Mouse (Mus musculus) embryo, embryonic 9.5 days (tissue): Measurements from ENCODE around the gene Met.
A peak's percentile ranks its signal among the peaks of the same experiment; 100 is the strongest.

Experiments
- DNase-seq: peaks from one replicate; pipeline ENCODE4 v3.0.0-alpha.2; 2017; ENCODE audit errors: extremely low spot score

Met gene

DNA sequence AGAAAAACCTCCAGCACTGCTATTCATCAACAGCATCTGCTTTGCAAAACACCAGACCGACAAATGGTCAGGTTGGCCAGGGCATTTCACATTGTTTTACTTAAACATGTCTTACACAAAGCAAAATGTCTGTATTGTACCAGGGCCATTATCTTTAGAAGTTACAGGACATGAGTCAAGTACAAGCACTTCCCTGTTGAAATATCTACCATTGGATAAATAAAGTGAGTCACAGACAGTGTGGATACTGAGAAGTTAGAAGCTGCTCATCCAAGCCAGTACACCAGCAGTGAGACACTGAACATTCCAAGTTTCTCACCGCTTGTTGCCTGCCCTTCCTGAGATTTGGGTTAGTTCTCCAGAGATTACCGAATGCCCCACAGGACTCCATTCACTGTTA, 86.0 kb downstream of the Met start:
- no peak for DNase-seq

DNA sequence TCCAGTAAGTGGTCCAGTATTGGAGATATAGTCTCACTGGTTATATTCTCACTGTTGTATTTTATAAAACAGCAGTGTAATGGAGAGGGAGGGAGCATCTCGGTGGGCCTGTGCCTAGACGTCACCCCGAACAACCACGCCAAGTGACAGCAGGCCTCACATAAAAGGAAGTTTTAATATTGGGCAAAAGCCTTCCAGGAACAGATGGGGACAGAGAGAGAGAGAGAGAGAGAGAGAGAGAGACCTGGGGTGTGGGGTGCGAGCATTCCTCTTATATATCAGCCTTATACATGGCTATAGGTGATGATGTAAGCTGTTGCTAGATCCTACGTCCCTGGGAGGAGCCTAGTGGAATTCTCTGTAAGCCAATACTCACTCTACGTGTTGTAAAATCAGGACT, 90.7 kb downstream of the Met start:
- no peak for DNase-seq

DNA sequence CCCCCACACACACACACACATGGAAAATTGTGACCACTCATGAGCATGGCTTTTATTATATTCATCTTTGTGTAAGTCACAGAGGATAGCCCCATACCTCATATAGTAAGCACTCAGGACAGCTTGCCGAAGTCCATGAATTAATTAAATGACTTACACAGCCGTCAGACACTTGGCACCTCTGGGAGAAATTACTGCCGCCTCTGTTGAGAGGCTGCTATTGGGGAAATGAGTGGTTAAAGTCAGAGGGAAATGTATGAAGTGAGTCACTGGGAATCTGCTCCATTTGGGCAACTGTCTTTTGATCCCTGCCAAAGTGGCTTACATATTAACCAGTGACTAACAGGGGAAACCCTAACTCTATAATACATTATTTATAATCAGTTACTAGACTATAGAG, 91.2 kb downstream of the Met start:
- DNase-seq, result no peak

DNA sequence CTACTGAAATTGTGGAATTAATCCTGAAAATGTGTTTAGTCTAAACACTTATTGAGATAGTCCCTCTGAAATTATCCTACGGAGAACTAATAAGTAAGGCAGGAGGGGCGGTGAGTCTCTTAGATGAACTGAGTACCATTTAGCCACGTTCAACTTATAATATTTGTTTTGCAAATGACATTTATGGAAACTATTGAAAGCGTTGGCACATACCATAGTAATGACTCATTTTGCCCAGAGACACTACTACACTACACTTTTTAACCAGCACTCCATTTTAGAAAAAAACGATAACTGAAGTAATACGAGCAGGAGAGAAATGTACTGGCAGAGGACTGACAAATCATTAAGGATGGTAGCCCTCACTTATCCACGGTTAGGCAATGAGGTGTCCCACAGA, 92.1 kb downstream of the Met start:
- no peak for DNase-seq

DNA sequence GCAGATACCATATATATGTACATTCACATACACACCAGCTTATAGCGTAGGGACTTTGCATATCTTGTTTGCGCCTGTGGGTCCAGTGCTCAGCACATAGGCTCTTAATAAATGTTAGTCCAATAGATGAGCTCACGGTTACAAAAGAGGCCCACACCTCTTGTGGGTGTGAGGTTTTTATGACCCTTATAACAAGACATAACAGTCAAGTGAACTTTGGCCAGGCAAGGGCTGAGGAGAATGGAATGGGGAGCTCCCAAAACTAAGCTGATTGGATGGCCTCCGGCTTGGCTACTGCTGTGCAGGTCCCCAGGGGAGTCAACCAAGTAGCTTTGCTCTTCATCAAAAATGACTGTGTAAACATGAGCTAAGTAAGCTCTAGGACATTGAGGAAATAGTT, 96.1 kb downstream of the Met start:
- no peak for DNase-seq

DNA sequence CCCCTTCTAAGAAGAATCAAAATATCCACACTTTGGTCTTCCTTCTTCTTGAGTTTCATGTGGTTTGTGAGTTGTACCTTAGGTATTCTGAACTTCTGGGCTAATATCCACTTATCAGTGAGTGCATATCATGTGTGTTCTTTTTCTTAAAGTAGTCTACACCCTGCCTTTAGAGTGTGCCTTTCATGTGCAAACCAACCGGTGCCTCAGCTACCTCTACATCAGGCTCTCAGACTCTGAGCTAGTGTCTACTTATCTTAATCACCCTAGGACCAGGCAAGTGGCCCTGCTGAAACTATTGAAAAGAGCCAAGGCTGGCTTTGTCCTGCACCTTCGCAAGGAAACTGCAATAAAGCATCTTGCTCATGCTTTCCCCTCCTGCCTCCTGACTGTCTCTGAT, 97.7 kb downstream of the Met start:
- DNase-seq, result no peak

DNA sequence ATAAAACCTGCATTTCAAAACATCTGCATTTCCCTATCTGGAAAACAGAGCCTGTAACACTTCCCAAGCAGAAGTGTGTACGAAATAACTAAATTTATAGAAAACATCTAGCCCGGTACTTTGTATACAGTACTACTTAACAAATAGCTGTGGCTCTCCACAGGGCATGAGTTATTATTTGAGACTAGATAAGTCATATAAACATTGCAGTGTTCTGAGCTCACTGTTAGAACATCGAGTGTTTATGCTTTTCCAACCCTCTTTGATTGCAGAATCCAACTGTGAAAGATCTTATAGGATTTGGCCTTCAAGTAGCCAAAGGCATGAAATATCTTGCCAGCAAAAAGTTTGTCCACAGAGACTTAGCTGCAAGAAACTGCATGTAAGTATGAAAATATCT, 98.3 kb downstream of the Met start:
- DNase-seq, result no peak

DNA sequence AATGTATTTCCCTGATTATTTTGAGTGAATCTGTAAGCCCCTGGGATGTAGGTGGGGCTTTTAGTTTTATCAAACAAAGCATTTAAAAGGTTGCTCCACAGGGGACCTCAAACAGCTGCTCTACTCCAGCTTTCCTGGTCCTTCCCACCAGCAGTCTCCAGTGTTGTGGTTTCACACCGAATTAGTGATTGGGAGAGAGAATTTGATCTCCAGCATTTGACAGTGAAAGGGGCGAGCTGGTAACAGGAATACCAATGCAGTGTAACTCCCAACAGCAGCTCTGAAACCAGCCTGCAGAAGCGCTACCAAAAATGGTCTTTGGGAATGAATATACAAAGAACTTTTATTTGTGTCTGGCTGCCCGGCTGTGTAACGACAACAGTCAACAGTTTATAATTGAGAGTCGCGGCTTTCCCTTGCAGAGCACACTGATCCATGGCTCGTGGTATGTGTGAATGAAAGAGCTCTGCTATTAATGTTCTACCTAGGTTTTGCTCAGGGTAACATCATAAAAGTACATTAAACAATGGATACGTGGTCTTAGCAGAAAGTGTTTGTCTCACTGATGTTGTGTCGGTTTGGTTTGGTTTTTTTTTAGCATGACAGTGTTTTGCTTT, 99.0 kb downstream of the Met start:
- peak; percentile 20 for DNase-seq

DNA sequence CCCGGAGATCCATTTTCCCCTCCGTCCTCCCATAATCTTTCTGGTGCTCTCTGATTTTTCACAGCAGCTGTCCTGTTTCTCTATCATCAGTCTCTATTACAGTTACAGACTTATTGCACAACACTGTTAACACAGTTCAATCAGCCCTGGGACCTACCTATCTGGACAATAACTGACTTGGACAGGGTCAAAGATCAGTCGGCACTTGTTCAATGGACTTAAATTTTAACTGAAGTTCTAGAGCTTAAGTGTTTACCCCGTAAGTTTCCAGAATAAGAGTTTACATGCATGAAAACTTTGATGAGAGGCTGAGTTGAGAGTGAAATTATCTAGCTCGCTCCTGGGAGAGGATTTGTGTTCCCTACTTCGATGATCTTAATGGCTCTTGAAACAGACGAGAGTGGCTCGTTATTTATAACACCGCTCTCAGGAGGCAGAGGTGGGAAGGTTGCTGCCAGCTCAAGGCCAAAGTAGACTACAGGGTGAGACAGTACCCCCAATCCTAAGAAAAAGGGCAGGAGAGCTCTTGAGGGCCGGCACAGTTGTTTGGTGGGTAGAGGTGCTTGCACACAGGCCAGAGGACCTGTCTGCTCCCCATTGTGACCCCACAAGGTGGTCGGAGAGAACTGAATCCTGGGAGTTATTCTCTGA, 105.2 kb downstream of the Met start:
- no peak for DNase-seq

DNA sequence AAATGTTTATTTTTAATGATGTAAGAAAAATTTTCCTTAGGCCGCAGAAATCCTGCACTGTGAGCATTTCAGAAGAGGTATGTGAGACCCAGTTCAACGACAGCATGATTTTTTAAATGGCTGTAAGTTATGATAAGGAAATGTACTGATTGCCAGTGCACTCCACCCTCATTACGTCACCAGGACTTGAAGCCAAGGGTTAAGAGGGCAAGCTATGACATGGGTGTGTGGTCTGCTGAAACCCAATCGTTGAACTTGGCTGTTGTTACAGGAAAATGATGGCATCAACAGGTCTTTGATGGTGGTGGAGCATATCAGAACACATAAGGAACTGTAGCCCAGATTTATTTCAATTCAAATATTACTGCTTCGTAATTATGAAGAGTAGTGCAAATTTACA, 109.6 kb downstream of the Met start:
- DNase-seq, result no peak

DNA sequence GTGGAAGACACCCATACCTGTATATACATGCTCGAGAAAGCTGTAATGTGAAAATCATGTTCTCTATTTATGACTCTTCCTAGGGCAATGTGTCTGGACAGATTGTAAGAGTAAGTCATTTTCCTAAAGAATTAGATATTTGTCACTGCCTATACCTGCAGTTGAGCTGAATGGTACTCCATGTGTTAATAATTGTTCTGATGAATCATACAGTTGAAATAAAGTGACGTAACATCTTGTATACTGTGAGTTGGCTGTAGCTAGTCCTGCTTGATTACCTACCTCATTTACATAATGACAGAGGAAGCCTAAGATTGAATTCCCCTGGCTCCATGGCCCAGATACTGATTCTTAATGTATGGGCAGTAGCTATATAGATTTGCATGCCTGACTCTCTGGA, 110.1 kb downstream of the Met start:
- DNase-seq, result no peak

DNA sequence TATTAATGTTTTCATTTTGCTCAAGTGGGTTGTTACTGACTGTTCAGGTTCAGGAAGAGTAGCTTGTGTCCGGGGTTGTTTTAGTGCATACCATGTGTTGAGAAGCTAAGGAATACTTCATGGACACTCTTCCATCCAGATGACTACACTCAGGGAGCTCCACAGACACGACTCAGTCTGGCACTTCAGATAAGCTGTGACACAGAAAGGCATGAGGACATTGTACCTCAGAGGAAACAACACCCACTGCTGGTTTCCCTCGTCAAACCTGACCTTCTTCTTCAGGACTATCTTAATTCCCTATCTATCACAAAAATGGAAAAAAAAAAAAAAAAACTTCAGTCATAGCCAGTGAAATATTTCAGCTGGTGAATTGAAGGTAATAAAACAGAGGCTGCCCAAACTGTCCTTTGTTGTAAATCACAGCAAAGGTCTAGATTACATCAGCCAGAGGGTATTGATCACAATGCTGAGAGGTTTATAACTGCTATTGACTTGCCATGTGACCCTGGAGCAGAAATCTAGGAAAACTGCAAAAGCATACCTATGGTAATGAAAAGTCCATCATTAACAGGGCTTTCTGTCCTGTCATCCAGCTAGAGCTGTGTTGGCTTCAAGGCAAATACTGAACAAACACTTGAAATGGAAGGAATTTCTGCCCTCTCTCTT, 114.6 kb downstream of the Met start:
- no peak for DNase-seq

DNA sequence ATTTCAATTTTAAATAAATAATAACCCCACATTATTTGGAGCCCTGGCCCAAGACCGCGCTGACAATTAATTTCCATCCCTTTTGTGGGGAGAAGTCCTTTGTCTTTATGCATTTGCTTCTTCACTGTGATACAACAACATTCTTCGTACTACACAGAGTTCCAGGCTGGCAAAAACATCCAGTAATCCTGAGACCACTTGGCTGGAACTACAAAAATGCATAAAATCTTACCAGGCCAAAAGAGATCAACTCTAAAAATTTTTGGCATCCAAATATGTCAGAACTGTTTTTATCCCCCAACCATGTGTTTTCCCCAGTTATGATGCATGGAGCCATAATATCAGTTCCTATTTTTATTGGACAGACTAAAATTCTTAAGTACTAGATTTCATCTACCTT, 116.7 kb downstream of the Met start:
- DNase-seq, result no peak

DNA sequence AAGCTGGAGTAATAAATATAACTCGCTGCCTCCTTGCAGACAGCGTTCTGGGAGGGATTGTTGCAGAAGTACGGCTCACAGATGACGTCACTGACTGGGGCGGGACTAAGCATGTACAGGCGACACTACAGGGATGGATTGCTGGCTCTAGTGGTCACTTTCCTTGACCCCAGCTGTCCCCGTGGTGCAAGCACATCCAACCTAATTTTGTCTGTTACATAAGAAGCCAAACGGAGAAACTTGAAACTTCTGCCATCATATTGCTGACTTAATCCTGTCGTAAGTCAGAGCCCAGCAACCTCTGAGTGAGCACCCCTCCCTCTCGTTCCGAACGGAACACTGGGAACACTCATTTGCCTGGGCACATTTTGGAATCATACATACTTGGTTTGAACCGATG, 120.4 kb downstream of the Met start:
- DNase-seq, result peak; percentile 72

DNA sequence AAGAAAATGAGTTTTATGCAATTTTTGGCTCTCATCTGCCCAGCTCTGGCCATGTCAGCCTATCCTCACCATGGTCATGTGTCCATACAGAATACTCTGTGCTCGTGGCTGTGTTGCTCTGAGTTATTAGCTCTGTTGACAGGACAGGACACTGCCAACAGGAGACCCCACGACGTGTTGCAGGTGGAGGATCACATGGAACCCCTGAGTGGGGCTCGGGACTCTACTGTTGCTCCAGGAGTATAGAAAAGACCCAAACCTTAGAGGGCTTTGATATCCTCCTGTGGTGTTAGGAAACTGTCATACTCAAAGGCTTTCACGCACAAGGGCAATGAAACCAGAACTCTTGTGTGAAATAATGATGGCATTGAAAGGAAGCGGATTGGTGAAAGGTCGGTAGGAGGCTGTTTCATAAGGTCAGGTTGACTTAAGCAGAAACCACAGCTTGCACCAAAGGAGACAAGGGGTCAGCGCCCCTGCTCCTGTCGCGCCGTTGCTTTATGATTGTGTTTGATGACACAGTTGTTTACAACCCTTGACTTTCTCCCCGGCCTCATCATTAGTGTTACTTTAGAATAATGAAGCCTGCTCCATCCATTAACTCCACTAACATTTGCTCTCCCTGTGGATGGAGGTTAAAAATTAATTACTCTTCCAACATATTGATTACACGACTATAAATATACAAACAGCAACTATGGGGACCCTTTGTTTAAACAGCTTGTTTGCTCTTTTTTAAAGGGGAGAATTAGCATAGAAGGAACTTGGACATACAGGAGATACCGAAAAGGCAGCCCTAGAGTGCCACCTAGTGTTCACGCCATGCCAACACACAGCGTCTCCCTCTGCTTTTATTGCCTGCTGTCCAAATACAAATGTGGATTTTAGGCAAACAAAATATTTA, 125.7 kb downstream of the Met start:
- peak; percentile 77 for DNase-seq

DNA sequence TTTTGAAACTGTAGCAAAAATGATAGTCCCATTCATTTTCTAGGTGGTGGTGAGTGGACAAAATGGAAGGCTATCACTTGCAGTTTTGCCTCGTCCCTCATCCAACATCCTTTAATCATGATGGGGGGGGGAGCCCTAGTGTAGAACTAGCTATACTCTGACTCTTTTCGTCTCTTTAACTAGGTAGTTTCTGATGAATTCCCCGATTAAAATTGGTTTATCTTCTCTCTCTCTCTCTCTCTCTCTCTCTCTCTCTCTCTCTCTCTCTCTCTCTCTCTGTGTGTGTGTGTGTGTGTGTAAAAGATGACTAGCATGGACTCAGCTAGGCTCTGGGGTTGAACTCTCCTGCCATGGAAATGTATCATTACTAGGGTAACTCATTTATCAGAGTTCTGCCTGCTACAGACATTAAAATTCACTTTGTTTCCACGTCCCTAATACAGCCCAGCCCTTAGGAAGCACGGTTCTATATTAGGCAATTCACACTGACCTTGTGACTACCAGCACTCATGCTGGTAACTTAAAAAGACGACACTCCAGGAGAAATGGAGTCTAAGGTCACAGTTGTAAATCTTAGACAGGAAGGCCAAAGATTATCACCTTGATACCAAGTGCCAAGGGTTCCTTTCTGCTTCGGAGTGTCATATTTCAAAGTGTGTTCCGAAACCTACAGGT, 126.5 kb downstream of the Met start:
- DNase-seq, result no peak

DNA sequence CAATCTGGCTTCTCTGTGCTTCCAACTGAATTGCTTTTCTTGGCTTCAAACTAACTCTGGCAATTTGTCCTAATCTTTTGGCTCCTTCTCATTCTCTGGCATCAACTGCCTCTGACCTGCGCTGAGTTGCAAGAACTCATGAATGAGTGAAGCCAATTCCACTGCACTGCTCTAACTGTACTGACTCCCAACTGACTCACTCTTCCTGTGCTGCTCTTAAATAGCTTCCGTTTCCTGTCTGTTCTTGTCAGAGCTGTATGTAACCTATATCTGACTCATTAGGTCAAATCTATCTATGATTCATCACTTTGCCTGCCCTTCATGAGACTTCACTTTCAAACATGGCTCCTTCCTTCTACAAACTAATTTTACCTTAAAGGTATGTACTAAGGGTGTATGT, 130.4 kb downstream of the Met start:
- DNase-seq, result no peak

DNA sequence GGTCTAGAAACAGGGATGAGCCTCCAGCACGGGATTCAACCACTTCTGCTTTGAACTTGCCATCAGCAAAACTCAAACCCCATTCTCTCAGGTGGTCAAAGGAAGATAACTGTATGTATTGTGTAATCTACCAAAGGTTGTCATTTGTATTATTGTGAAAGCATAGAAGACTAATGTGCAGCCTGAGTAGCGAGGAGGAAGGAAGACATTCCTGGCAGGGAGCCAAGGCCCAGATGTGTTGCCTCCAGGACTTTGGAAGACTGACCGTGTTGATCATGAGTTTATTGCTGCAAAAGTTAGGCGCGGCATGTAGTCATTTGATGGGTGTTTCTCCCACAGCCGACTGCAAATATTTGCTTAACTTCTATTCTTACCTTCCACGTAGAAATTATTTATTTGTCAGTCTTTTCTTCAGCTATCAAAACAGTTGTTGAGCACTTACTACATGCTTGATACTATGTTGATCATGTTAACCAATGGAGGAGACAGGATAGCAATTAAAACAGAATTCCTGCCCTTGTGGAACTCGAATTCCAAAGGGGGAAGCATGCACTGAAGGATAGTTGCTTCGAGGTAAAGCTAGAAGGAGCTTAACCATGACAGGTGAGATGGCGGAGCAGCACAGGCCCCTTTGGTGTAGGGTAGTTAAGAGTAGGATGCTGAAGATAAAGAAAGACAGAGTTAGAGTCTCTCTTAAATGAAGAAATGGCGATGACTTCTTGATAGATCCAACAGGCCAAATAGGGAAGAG, 132.3 kb downstream of the Met start:
- DNase-seq, result no peak

DNA sequence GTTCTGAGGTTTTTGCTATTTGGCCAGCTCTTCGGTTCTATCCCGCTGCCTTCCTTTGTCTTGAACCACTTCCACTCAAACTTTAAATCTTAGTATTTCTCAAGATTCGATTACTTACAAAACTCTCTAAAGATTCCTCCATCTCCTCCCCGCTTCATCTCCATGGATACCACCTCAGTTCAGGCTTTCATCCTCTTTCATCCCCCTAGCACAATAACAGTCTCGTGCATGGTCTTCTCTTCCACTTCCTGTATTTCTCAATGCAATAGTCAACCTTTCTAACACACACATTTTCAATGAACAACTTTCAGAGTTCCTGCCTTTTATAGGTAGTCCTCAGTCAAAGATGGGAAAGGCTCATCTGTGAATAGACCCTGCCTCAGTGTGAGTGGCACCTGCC, 135.8 kb downstream of the Met start:
- DNase-seq, result no peak

DNA sequence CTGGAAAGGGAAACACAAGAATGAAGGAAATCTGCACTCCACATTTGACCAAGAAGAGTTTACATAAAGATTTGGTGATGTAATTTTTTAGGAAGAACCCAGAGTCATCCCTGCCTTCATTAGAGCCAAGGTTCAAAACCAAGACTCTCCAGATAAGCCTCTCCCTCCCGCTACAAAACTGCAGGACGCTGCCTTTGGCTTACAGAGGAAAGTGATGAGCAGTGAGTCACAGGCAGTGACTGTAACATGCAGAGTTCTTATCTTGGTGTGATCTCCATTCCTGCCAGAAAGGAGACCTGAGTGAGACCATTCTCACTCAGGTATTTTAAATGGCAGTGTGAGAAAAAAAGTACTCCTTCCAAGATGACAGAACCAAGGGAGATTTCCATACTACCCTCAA, 137.9 kb downstream of the Met start:
- no peak for DNase-seq

DNA sequence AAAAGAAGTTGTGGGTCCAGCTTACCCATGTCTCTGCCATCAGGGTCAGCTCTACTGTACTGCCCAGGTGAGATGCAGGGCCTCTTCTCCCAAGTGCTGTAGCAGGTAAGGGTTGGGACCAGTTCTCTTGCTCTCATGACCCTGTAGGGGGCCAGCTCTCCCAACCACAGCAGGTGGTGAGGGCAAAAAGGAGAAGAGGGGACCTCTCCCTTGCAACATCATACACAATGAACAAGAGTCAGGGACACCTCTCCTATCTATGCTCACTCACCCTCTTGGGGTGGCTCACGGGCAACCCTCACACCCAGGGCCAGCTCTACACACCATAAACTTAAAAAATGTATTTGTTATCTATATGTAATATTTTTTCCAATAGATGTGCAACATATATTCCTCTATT, 143.3 kb downstream of the Met start:
- DNase-seq, result no peak
